Mouse (Mus musculus): ENCODE results near the gene Stoml1. TPM values are rescaled to one million over a fixed set of nuclear protein-coding genes. Genes with fewer than 3 reads are reported as not detected.
A peak's percentile ranks its signal among the peaks of the same experiment; 100 is the strongest.

Stoml1 gene
- polyA plus RNA-seq, 2 experiments: 2.5 to 4.1 TPM

DNA sequence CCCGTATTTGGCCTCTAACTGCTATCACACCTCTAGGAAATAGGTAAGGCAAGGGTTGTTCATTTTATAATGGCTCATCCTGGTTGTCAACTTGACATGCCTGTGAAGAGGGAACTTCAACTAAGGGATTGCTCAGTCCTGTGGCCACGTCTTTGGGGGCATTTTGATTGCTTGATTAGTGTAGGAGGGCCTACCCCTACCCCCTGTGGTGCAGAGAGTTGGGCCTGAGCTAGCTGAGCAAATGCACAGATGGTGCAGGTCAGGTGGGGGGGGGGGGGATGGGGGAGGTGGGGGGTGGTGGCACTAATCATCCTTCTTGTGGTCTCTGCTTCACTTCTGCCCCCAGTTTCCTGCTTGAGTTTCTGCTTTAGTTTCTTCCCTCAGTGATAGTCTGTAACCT, 2.1 kb downstream of the Stoml1 start:
- Histone ChIP-seq H3K27me3 (ENCODE audit: control insufficient read depth, insufficient read depth, low read length) (no peaks in the 10 kb centered on the region), H3K27ac (no peak overlapping the region), H3K4me2 (ENCODE audit: low read depth) (no peak overlapping the region), H3K4me1 (replicated peaks; ENCODE audit: control insufficient read depth in 2 of 2, insufficient read depth in 2 of 2, low read length in 1 of 2) (peaks cover 10 to 21% of the 10 kb centered on the region in 2 experiments), H3K9me3 (ENCODE audit: control insufficient read depth, low read length) (no peaks in the 10 kb centered on the region), H3K36me3 (replicated peaks; ENCODE audit: control insufficient read depth, insufficient read depth, low read depth) (no peaks in the 10 kb centered on the region), H3K9ac (replicated peaks) (no peak overlapping the region), H3K4me3 (ENCODE audit: insufficient read depth in 1 of 2, low read depth in 2 of 2, low read length in 2 of 2) (no peak overlapping the region)
- ATAC-seq (ENCODE audit: insufficient read depth) (no peak), DNase-seq (ENCODE audit: low read depth in 3 of 3, low spot score in 3 of 3) (no peak)
- WGBS (ENCODE audit: insufficient replicate concordance): 45% methylated on average over 2 of the region's 2 CpGs
- TF ChIP-seq CTCF (IDR thresholded peaks at IDR 0.05; ENCODE audit: low read depth) (no peak), EP300 (IDR thresholded peaks at IDR 0.05; ENCODE audit: low read depth) (no peak)

DNA sequence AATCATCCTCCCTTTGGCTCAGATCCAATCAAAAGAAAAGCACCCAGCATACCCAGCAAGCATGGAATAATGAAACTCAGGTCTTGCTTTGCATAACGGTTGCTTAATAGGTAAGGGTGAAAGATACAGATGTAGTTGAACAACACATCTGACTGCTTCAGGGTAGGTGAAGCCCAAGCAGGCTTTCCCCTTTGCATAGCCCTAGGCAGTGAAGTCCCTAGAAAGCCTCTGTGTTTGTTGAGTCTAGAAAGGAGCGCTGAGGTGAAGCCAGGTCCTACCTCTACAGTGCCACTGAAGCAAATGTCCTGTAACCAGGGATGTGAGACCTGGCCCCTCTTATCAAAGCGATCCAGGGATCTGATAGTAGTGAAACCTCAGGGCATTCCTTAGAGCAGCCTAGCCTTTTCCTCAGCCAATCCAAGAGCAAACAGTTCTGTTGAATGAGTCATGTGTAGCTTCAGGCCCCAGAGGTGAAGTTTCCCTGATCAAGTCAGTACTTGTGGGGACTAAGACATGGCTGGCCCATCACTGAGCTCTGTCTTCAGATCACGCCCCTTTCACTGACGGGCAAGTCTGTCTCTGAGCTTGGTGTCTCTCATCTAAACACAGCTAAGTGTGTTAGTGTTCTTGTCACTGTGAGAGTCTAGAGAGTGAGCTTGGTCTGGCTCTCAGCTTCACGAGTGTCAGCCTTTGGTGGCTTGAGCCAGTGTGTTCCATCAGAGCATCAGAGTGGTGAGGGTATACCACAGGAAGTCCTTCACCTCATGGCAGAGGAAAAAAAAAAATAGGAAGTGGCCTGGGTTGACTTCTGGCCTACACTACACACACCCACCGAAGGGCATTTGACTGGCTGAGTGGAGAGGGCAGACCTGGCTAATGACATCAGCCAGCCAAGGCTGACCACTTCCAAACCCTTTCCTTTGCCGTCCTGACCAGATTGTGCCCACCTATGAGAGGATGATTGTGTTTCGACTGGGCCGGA, 3.0 kb downstream of the Stoml1 start:
- no peak for ATAC-seq (ENCODE audit: insufficient read depth)
- 56% methylated on average over 10 of the region's 10 CpGs for WGBS (ENCODE audit: insufficient replicate concordance)
- Histone ChIP-seq H3K4me1 (replicated peaks; ENCODE audit: control insufficient read depth in 2 of 2, insufficient read depth in 2 of 2, low read length in 1 of 2) (peaks cover 5 to 15% of the 10 kb centered on the region in 2 experiments), H3K4me2 (ENCODE audit: low read depth) (no peak overlapping the region), H3K27ac (no peak overlapping the region), H3K9me3 (ENCODE audit: control insufficient read depth, low read length) (no peaks in the 10 kb centered on the region), H3K36me3 (replicated peaks; ENCODE audit: control insufficient read depth, insufficient read depth, low read depth) (no peaks in the 10 kb centered on the region), H3K9ac (replicated peaks) (no peak overlapping the region), H3K27me3 (ENCODE audit: control insufficient read depth, insufficient read depth, low read length) (no peaks in the 10 kb centered on the region), H3K4me3 (ENCODE audit: insufficient read depth in 1 of 2, low read depth in 2 of 2, low read length in 2 of 2) (no peak overlapping the region)
- DNase-seq (ENCODE audit: low read depth in 3 of 3, low spot score in 3 of 3): no peak
- TF ChIP-seq CTCF (IDR thresholded peaks at IDR 0.05; ENCODE audit: low read depth): no peak
- TF ChIP-seq EP300 (IDR thresholded peaks at IDR 0.05; ENCODE audit: low read depth): no peak

DNA sequence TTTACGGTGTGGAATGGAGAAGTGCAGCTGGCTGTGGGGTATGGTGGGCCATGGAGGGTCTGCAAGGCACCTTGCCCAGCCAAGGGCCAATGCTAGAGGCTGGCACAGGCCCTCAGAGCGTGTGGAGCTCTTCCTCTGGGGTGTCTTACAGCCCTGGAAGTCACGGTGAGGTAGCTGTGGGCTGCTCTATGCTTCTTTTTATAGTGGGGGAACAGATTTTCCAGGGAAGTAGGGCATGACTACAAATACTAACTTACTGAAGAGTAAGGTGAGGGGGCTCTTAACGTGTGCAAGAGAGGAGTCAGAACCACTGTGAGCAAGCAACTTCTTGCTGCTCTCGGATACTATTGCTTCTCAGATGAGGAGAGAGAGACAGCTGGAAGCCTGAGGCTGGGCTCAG, 9.5 kb downstream of the Stoml1 start:
- no peak for TF ChIP-seq EP300 (IDR thresholded peaks at IDR 0.05; ENCODE audit: low read depth)
- TF ChIP-seq CTCF (IDR thresholded peaks at IDR 0.05; ENCODE audit: low read depth): no peak
- DNase-seq (ENCODE audit: low read depth in 3 of 3, low spot score in 3 of 3) (no peak), ATAC-seq (ENCODE audit: insufficient read depth) (no peak)
- H3K36me3 ChIP-seq (replicated peaks; ENCODE audit: control insufficient read depth, insufficient read depth, low read depth): no peaks in the 10 kb centered on the region
- H3K4me1 ChIP-seq (replicated peaks; ENCODE audit: control insufficient read depth in 2 of 2, insufficient read depth in 2 of 2, low read length in 1 of 2): peaks cover 0 to 8% of the 10 kb centered on the region in 2 experiments; a peak in 2 of 4 replicates
- H3K27ac ChIP-seq: no peak overlapping the region
- no peak overlapping the region for H3K9ac ChIP-seq (replicated peaks)
- no peaks in the 10 kb centered on the region for H3K27me3 ChIP-seq (ENCODE audit: control insufficient read depth, insufficient read depth, low read length)
- no peak overlapping the region for H3K4me3 ChIP-seq (ENCODE audit: insufficient read depth in 1 of 2, low read depth in 2 of 2, low read length in 2 of 2)
- H3K9me3 ChIP-seq (ENCODE audit: control insufficient read depth, low read length): no peaks in the 10 kb centered on the region
- no peak overlapping the region for H3K4me2 ChIP-seq (ENCODE audit: low read depth)
- 76% methylated on average over 5 of the region's 5 CpGs for WGBS (ENCODE audit: insufficient replicate concordance)

DNA sequence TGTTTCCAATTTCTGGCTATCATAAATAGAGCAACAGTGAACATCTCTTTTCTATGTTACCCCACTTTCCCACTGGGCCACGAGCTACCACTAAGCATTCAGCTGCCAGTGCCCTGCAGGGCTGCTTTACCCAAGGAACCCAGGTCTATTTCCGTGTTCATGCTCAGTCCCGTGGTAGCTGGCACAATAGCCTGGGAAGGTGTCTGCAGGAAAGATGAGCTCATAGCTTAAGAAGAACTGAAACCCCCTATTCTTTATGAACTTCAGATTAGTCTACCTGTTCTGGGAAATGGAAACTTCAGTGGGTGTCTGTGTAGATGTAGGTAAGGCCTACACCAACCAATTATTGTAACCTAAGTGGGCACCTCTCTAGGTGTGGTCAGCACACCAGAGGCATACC, 12.4 kb downstream of the Stoml1 start:
- H3K27me3 ChIP-seq (ENCODE audit: control insufficient read depth, insufficient read depth, low read length): no peaks in the 10 kb centered on the region
- H3K4me3 ChIP-seq (ENCODE audit: insufficient read depth in 1 of 2, low read depth in 2 of 2, low read length in 2 of 2): no peak overlapping the region
- no peaks in the 10 kb centered on the region for H3K9me3 ChIP-seq (ENCODE audit: control insufficient read depth, low read length)
- H3K4me1 ChIP-seq (replicated peaks; ENCODE audit: control insufficient read depth in 2 of 2, insufficient read depth in 2 of 2, low read length in 1 of 2): peaks cover 0 to 10% of the 10 kb centered on the region in 2 experiments; a peak in 2 of 4 replicates
- no peak overlapping the region for H3K9ac ChIP-seq (replicated peaks)
- no peaks in the 10 kb centered on the region for H3K36me3 ChIP-seq (replicated peaks; ENCODE audit: control insufficient read depth, insufficient read depth, low read depth)
- DNase-seq (ENCODE audit: low read depth in 3 of 3, low spot score in 3 of 3): no peak
- H3K27ac ChIP-seq: no peak overlapping the region
- no peak for ATAC-seq (ENCODE audit: insufficient read depth)
- 44% methylated on average over 3 of the region's 3 CpGs for WGBS (ENCODE audit: insufficient replicate concordance)
- H3K4me2 ChIP-seq (ENCODE audit: low read depth): no peak overlapping the region
- TF ChIP-seq CTCF (IDR thresholded peaks at IDR 0.05; ENCODE audit: low read depth) (no peak), EP300 (IDR thresholded peaks at IDR 0.05; ENCODE audit: low read depth) (no peak)

DNA sequence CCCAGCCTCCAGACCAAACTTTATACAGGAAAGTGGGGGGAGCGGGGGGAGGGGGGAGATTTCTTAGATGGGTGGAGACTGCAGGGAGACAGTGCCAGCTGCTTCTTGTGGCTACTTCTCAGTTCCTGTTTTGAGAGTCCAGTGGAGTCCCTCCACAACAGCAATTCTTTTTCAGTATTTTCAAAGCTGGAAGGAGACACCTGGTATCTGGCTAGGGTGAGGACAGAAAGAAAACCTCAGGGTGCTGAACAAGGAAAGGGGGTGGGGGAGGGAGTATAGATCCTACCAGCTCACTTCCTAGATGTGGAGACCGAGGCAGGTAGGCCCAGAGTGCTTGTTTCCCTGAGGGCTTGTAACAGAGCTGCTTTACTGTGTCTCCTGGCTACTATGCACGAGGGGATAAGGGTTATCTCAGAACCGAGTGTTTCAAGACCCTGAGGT, 13.6 kb downstream of the Stoml1 start:
- Histone ChIP-seq H3K9ac (replicated peaks) (no peak overlapping the region), H3K27me3 (ENCODE audit: control insufficient read depth, insufficient read depth, low read length) (no peaks in the 10 kb centered on the region), H3K4me1 (replicated peaks; ENCODE audit: control insufficient read depth in 2 of 2, insufficient read depth in 2 of 2, low read length in 1 of 2) (peaks cover 0 to 10% of the 10 kb centered on the region in 2 experiments; a peak in 2 of 4 replicates), H3K4me3 (ENCODE audit: insufficient read depth in 1 of 2, low read depth in 2 of 2, low read length in 2 of 2) (no peak overlapping the region), H3K9me3 (ENCODE audit: control insufficient read depth, low read length) (no peaks in the 10 kb centered on the region), H3K4me2 (ENCODE audit: low read depth) (no peak overlapping the region), H3K36me3 (replicated peaks; ENCODE audit: control insufficient read depth, insufficient read depth, low read depth) (no peaks in the 10 kb centered on the region), H3K27ac (peak overlapping the region; percentile 12; the same call in 1 of the 2 replicates)
- DNase-seq (ENCODE audit: low read depth in 3 of 3, low spot score in 3 of 3) (no peak), ATAC-seq (ENCODE audit: insufficient read depth) (no peak)
- no peak for TF ChIP-seq CTCF (IDR thresholded peaks at IDR 0.05; ENCODE audit: low read depth)
- no peak for TF ChIP-seq EP300 (IDR thresholded peaks at IDR 0.05; ENCODE audit: low read depth)
- WGBS (ENCODE audit: insufficient replicate concordance): 11% methylated on average over 4 of the region's 4 CpGs

All from liver, embryonic 14.5 days (tissue).